In genomic region chr4:118092784-118093457, GRCm38 (mm10) we compare ENCODE assay signal across 19 mouse cellular contexts. TPM values are rescaled to one million over a fixed set of nuclear protein-coding genes. Genes with fewer than 3 reads are reported as not detected.
A peak's percentile ranks its signal among the peaks of the same experiment; 100 is the strongest.
DNase-seq lines count a peak whose midpoint lies in the region; ATAC-seq and TF ChIP-seq lines count a peak whose summit lies in the region.
"Had no signal": no experiment of that assay in that cellular context is flagged by ENCODE, and none has a peak within 500 bp of the region (broad histone marks: within the 10 kb centered on the region; RNA-seq: fewer than 3 reads in every experiment).

No protein-coding gene starts in this region.

- 89% methylated on average over 11 of the region's 11 CpGs for WGBS in intestine, embryonic 15.5 days
- 80% methylated on average over 11 of the region's 11 CpGs for WGBS in intestine, embryonic 16.5 days
- WGBS in intestine, postnatal 0 days: 50% methylated on average over 11 of the region's 11 CpGs
- 97% methylated on average over 11 of the region's 11 CpGs for WGBS in thymus, adult 2 months

- H3K27me3 ChIP-seq in intestine, embryonic 15.5 days (replicated peaks): no peaks in the 10 kb centered on the region
- H3K27me3 ChIP-seq in intestine, embryonic 16.5 days (replicated peaks; ENCODE audit: control insufficient read depth, insufficient read depth, low read length): no peaks in the 10 kb centered on the region
- H3K27me3 ChIP-seq in intestine, postnatal 0 days (replicated peaks; ENCODE audit: control insufficient read depth, insufficient read depth, low read length): no peaks in the 10 kb centered on the region
- no peaks in the 10 kb centered on the region for H3K27me3 ChIP-seq in thymus, adult 2 months (ENCODE audit: control insufficient read depth, insufficient read depth, low read length)
- H3K27me3 ChIP-seq: CH12.LX, Patski had no signal

- no peak overlapping the region for H3K4me2 ChIP-seq in intestine, embryonic 15.5 days (replicated peaks)
- no peak overlapping the region for H3K4me2 ChIP-seq in intestine, embryonic 16.5 days (ENCODE audit: low read depth, low read length)
- H3K4me2 ChIP-seq in intestine, postnatal 0 days (replicated peaks; ENCODE audit: low read depth): peak overlapping the region; percentile 10; the same call in 1 of the 2 replicates

- TF ChIP-seq POLR2A in thymus, adult 2 months (IDR thresholded peaks at IDR 0.05; ENCODE audit: control insufficient read depth, extremely low read depth, insufficient read depth, low read length, poor library complexity): no peak

- no peaks in the 10 kb centered on the region for H3K36me3 ChIP-seq in intestine, embryonic 15.5 days
- 0 out of 2 replicates have a peak, but pooled peaks cover 4% of the 10 kb centered on the region for H3K36me3 ChIP-seq in intestine, embryonic 16.5 days (ENCODE audit: control insufficient read depth, insufficient read depth, low read length)
- peaks cover 1% of the 10 kb centered on the region; the same call in 1 of the 2 replicates for H3K36me3 ChIP-seq in intestine, postnatal 0 days (ENCODE audit: control insufficient read depth, insufficient read depth)
- H3K36me3 ChIP-seq in thymus, adult 2 months (ENCODE audit: control insufficient read depth, insufficient read depth, low read length): no peaks in the 10 kb centered on the region

- TF ChIP-seq CTCF in intestine, postnatal 0 days (IDR thresholded peaks at IDR 0.05; ENCODE audit: low read depth): no peak
- TF ChIP-seq CTCF in thymus, adult 2 months (IDR thresholded peaks at IDR 0.05; ENCODE audit: borderline replicate concordance, control insufficient read depth, extremely low read depth, insufficient read depth, low read length, poor library complexity): no peak

- no peak overlapping the region for H3K4me3 ChIP-seq in intestine, embryonic 15.5 days (replicated peaks)
- no peak overlapping the region for H3K4me3 ChIP-seq in intestine, embryonic 16.5 days (ENCODE audit: low read length)
- no peak overlapping the region for H3K4me3 ChIP-seq in intestine, postnatal 0 days (ENCODE audit: low read depth, low read length)
- no peak overlapping the region for H3K4me3 ChIP-seq in thymus, adult 2 months (ENCODE audit: control insufficient read depth, insufficient read depth, low read length)

- H3K9ac ChIP-seq in intestine, embryonic 15.5 days: no peak overlapping the region
- H3K9ac ChIP-seq in intestine, embryonic 16.5 days (ENCODE audit: low read depth, low read length): no peak overlapping the region
- H3K9ac ChIP-seq in intestine, postnatal 0 days (ENCODE audit: low read depth, low read length): no peak overlapping the region

- peak; percentile 43; the same call in 1 of the 2 replicates for ATAC-seq in intestine, embryonic 15.5 days
- ATAC-seq in intestine, embryonic 16.5 days: peak; percentile 62
- ATAC-seq in intestine, postnatal 0 days: peak; percentile 55; the same call in 1 of the 2 replicates
- ATAC-seq: Patski had no signal

- no peaks in the 10 kb centered on the region for H3K4me1 ChIP-seq in intestine, embryonic 15.5 days (replicated peaks)
- H3K4me1 ChIP-seq in intestine, embryonic 16.5 days (ENCODE audit: control insufficient read depth, insufficient read depth, low read length): no peaks in the 10 kb centered on the region
- 0 out of 2 replicates have a peak, but pooled peaks cover 2% of the 10 kb centered on the region for H3K4me1 ChIP-seq in intestine, postnatal 0 days (replicated peaks; ENCODE audit: control insufficient read depth, insufficient read depth, low read length)
- no peaks in the 10 kb centered on the region for H3K4me1 ChIP-seq in thymus, adult 2 months (replicated peaks; ENCODE audit: control insufficient read depth, insufficient read depth, low read length)

- no peak overlapping the region for H3K27ac ChIP-seq in intestine, embryonic 15.5 days
- H3K27ac ChIP-seq in intestine, embryonic 16.5 days (ENCODE audit: low read length): peak overlapping the region; percentile 44; the same call in 1 of the 2 replicates
- 0 out of 2 replicates have a peak overlapping the region, but pooled peaks have one; percentile 23 for H3K27ac ChIP-seq in intestine, postnatal 0 days (ENCODE audit: low read depth, low read length)
- no peak overlapping the region for H3K27ac ChIP-seq in thymus, adult 2 months (ENCODE audit: control insufficient read depth, insufficient read depth, low read length)

- H3K9me3 ChIP-seq in intestine, embryonic 15.5 days: no peaks in the 10 kb centered on the region
- no peaks in the 10 kb centered on the region for H3K9me3 ChIP-seq in intestine, embryonic 16.5 days (ENCODE audit: control insufficient read depth, low read length)
- no peaks in the 10 kb centered on the region for H3K9me3 ChIP-seq in intestine, postnatal 0 days (ENCODE audit: control insufficient read depth)
- H3K9me3 ChIP-seq: G1E had no signal

- no peak for DNase-seq in kidney, postnatal 14 days
- DNase-seq in thymus, adult 2 months: no peak
- no peak for DNase-seq in kidney, postnatal 36 days
- DNase-seq: adrenal gland, adult 2 months; adrenal gland, adult 8-10 months; adrenal gland, postnatal 10 days; adrenal gland, postnatal 14 days; adrenal gland, postnatal 25 days; adrenal gland, postnatal 36 days; B cell, adult 2 months; cerebellum, adult 11 months; cerebellum, adult 11-12 months; cerebellum, adult 18-20 months had no signal

RNA-seq across cellular contexts. Expression of gene St3gal3, which starts 41.8 kb away (rescaled TPM):
- polyA plus RNA-seq in intestine, embryonic 15.5 days (2015; fragmentation: Nextera tagmentation; extraction: Ambion mirVana): 7.5 and 8.2 TPM in 2 replicates
- polyA plus RNA-seq in intestine, embryonic 16.5 days (2015; fragmentation: Nextera tagmentation; extraction: Ambion mirVana): 8.6 and 10.1 TPM in 2 replicates
- polyA plus RNA-seq in intestine, postnatal 0 days (2015; fragmentation: Nextera tagmentation; extraction: Ambion mirVana): 15.6 and 15.7 TPM in 2 replicates
- 19.3 TPM in 2 replicates for polyA plus RNA-seq in thymus, adult 2 months (2012; rRNA removed)

Comparison
In these comparisons a context has a peak if more than half of its experiments do, and no peak if none do; other contexts are left out.
1. H3K27ac ChIP-seq: peak in intestine, embryonic 16.5 days (single experiment) and intestine, postnatal 0 days (single experiment); none in intestine, embryonic 15.5 days (single experiment) and thymus, adult 2 months (single experiment).
2. Peak in every context shown above with its lines, with median percentiles within 50 percentile points of each other: ATAC-seq.